Mouse (Mus musculus): ENCODE data around the gene Cers6. TPM values are rescaled to one million over a fixed set of nuclear protein-coding genes. Genes with fewer than 3 reads are reported as not detected.

Cers6 gene
- polyA plus RNA-seq, 1 experiment from 2014 or later: 74.4 TPM

GRCm38 (mm10) chr2:69113829-69114547, 252.7 kb downstream of the Cers6 start:
- WGBS: 41% methylated on average over 10 of the region's 10 CpGs
- H3K4me3 ChIP-seq (replicated peaks; ENCODE audit: low read length): no peak overlapping the region
- H3K4me2 ChIP-seq (ENCODE audit: low read length): no peak overlapping the region
- H3K27ac ChIP-seq (ENCODE audit: low read length): no peak overlapping the region
- peaks cover 9% of the 10 kb centered on the region for H3K4me1 ChIP-seq (replicated peaks; ENCODE audit: control insufficient read depth, insufficient read depth, low read length)
- H3K9me3 ChIP-seq (ENCODE audit: control insufficient read depth, low read length): peaks cover 7% of the 10 kb centered on the region
- no peaks in the 10 kb centered on the region for H3K27me3 ChIP-seq (replicated peaks; ENCODE audit: control insufficient read depth, insufficient read depth, low read length)
- ATAC-seq: peak; percentile 37; the same call in 1 of the 2 replicates
- H3K36me3 ChIP-seq (ENCODE audit: control insufficient read depth, insufficient read depth): peaks cover 3% of the 10 kb centered on the region; the same call in 1 of the 2 replicates
- no peak overlapping the region for H3K9ac ChIP-seq (replicated peaks; ENCODE audit: low read depth, low read length)

- Histone ChIP-seq H3K4me3 (replicated peaks; ENCODE audit: low read length) (no peak overlapping the region), H3K27ac (ENCODE audit: low read length) (no peak overlapping the region), H3K4me2 (ENCODE audit: low read length) (no peak overlapping the region), H3K4me1 (replicated peaks; ENCODE audit: control insufficient read depth, insufficient read depth, low read length) (peaks cover 3% of the 10 kb centered on the region), H3K36me3 (ENCODE audit: control insufficient read depth, insufficient read depth) (peaks cover 3% of the 10 kb centered on the region; the same call in 1 of the 2 replicates), H3K9me3 (ENCODE audit: control insufficient read depth, low read length) (peaks cover 7% of the 10 kb centered on the region), H3K9ac (replicated peaks; ENCODE audit: low read depth, low read length) (no peak overlapping the region), H3K27me3 (replicated peaks; ENCODE audit: control insufficient read depth, insufficient read depth, low read length) (no peaks in the 10 kb centered on the region)
- ATAC-seq: peak; percentile 54
- WGBS: 68% methylated on average over 3 of the region's 3 CpGs
Measured at GRCm38 (mm10) chr2:69115921-69116320, 254.7 kb downstream of the Cers6 start.

- no peak overlapping the region for H3K9ac ChIP-seq (replicated peaks; ENCODE audit: low read depth, low read length)
- 51% methylated on average over 4 of the region's 4 CpGs for WGBS
- peaks cover 3% of the 10 kb centered on the region for H3K4me1 ChIP-seq (replicated peaks; ENCODE audit: control insufficient read depth, insufficient read depth, low read length)
- ATAC-seq: peak; percentile 49; the same call in 1 of the 2 replicates
- H3K27ac ChIP-seq (ENCODE audit: low read length): no peak overlapping the region
- no peak overlapping the region for H3K4me2 ChIP-seq (ENCODE audit: low read length)
- H3K9me3 ChIP-seq (ENCODE audit: control insufficient read depth, low read length): peaks cover 7% of the 10 kb centered on the region
- H3K27me3 ChIP-seq (replicated peaks; ENCODE audit: control insufficient read depth, insufficient read depth, low read length): no peaks in the 10 kb centered on the region
- peaks cover 3% of the 10 kb centered on the region; the same call in 1 of the 2 replicates for H3K36me3 ChIP-seq (ENCODE audit: control insufficient read depth, insufficient read depth)
- H3K4me3 ChIP-seq (replicated peaks; ENCODE audit: low read length): no peak overlapping the region
Measured at GRCm38 (mm10) chr2:69116767-69117166, 255.5 kb downstream of the Cers6 start.

DNA sequence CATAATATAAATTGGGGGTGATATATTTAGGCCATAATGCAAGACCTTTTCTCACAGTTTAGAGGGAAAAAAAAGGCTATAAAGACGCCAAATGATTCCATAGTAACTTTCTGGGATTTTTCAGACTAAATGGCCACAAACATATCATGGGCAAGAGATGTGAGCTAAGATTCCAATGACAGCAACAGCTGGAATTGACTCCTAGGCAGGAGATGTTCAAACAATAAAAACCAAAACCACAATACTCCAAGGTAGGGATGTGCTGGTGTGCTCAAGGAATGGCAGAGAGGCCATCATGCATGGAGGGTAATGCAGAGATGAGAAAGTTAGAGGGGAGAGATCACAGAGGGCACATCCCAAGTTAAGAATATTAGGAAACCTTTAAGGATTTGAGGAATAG, 257.8 kb downstream of the Cers6 start:
- no peak for ATAC-seq
- WGBS: 91% methylated on average over 1 of the region's 1 CpGs
- H3K4me1 ChIP-seq (replicated peaks; ENCODE audit: control insufficient read depth, insufficient read depth, low read length): no peaks in the 10 kb centered on the region
- no peak overlapping the region for H3K27ac ChIP-seq (ENCODE audit: low read length)
- no peak overlapping the region for H3K9ac ChIP-seq (replicated peaks; ENCODE audit: low read depth, low read length)
- H3K27me3 ChIP-seq (replicated peaks; ENCODE audit: control insufficient read depth, insufficient read depth, low read length): no peaks in the 10 kb centered on the region
- no peak overlapping the region for H3K4me2 ChIP-seq (ENCODE audit: low read length)
- peaks cover 7% of the 10 kb centered on the region for H3K9me3 ChIP-seq (ENCODE audit: control insufficient read depth, low read length)
- H3K4me3 ChIP-seq (replicated peaks; ENCODE audit: low read length): no peak overlapping the region
- peaks cover 3% of the 10 kb centered on the region; the same call in 1 of the 2 replicates for H3K36me3 ChIP-seq (ENCODE audit: control insufficient read depth, insufficient read depth)

DNA sequence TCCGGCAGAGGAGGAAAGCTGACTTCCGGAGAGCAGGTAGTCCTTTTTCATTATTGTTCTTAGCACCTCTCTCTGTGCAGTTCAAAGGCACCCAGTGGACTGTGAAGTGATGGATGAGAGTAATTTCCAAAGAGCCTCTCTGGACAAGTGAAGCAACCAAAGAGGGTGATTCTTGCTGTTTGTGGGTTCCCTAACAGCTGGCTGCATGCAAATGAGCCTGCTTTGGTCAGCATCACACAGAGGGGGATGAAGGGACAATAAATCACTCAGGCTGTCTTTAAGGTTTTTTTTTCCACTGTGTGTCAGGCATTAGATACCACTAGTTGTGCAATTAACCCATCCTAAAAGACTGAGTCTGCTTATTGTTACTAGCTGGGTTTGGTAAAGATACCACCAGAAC, 258.5 kb downstream of the Cers6 start:
- Histone ChIP-seq H3K4me3 (replicated peaks; ENCODE audit: low read length) (no peak overlapping the region), H3K9ac (replicated peaks; ENCODE audit: low read depth, low read length) (no peak overlapping the region), H3K4me2 (ENCODE audit: low read length) (no peak overlapping the region), H3K9me3 (ENCODE audit: control insufficient read depth, low read length) (peaks cover 7% of the 10 kb centered on the region), H3K36me3 (ENCODE audit: control insufficient read depth, insufficient read depth) (peaks cover 3% of the 10 kb centered on the region; the same call in 1 of the 2 replicates), H3K27me3 (replicated peaks; ENCODE audit: control insufficient read depth, insufficient read depth, low read length) (no peaks in the 10 kb centered on the region), H3K4me1 (replicated peaks; ENCODE audit: control insufficient read depth, insufficient read depth, low read length) (no peaks in the 10 kb centered on the region), H3K27ac (ENCODE audit: low read length) (no peak overlapping the region)
- no peak for ATAC-seq
- WGBS: 79% methylated on average over 2 of the region's 2 CpGs

- ATAC-seq: no peak
- H3K4me1 ChIP-seq (replicated peaks; ENCODE audit: control insufficient read depth, insufficient read depth, low read length): no peaks in the 10 kb centered on the region
- H3K4me3 ChIP-seq (replicated peaks; ENCODE audit: low read length): no peak overlapping the region
- no peak overlapping the region for H3K4me2 ChIP-seq (ENCODE audit: low read length)
- no peaks in the 10 kb centered on the region for H3K9me3 ChIP-seq (ENCODE audit: control insufficient read depth, low read length)
- no peaks in the 10 kb centered on the region for H3K36me3 ChIP-seq (ENCODE audit: control insufficient read depth, insufficient read depth)
- H3K27ac ChIP-seq (ENCODE audit: low read length): no peak overlapping the region
- no peaks in the 10 kb centered on the region for H3K27me3 ChIP-seq (replicated peaks; ENCODE audit: control insufficient read depth, insufficient read depth, low read length)
- 81% methylated on average over 4 of the region's 4 CpGs for WGBS
- no peak overlapping the region for H3K9ac ChIP-seq (replicated peaks; ENCODE audit: low read depth, low read length)
Measured at GRCm38 (mm10) chr2:69121681-69122080, 260.4 kb downstream of the Cers6 start.

DNA sequence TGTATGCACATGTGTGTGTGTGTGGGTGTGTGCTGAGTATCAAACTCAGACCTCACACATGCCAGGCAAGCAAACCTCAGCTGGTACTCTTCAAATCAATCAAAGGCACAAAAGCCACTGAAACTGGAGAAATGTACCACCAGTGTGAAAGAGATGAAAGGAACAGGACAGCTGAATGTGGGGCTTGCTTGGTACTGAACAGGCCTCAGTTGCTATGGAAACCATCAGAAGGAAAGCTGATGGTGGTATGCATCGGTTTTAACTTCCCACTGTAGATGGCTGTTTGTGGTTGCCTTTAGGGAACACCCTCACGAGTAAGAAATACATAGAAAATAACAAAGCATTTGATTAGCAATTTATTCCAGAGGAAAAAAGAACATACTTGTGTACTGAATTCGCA, 264.2 kb downstream of the Cers6 start:
- H3K4me2 ChIP-seq (ENCODE audit: low read length): no peak overlapping the region
- H3K27me3 ChIP-seq (replicated peaks; ENCODE audit: control insufficient read depth, insufficient read depth, low read length): no peaks in the 10 kb centered on the region
- H3K4me1 ChIP-seq (replicated peaks; ENCODE audit: control insufficient read depth, insufficient read depth, low read length): 0 out of 2 replicates have a peak, but pooled peaks cover 5% of the 10 kb centered on the region
- H3K9me3 ChIP-seq (ENCODE audit: control insufficient read depth, low read length): no peaks in the 10 kb centered on the region
- no peak overlapping the region for H3K4me3 ChIP-seq (replicated peaks; ENCODE audit: low read length)
- no peak overlapping the region for H3K27ac ChIP-seq (ENCODE audit: low read length)
- ATAC-seq: peak; percentile 75
- no peak overlapping the region for H3K9ac ChIP-seq (replicated peaks; ENCODE audit: low read depth, low read length)
- H3K36me3 ChIP-seq (ENCODE audit: control insufficient read depth, insufficient read depth): no peaks in the 10 kb centered on the region
- 37% methylated on average over 3 of the region's 3 CpGs for WGBS

DNA sequence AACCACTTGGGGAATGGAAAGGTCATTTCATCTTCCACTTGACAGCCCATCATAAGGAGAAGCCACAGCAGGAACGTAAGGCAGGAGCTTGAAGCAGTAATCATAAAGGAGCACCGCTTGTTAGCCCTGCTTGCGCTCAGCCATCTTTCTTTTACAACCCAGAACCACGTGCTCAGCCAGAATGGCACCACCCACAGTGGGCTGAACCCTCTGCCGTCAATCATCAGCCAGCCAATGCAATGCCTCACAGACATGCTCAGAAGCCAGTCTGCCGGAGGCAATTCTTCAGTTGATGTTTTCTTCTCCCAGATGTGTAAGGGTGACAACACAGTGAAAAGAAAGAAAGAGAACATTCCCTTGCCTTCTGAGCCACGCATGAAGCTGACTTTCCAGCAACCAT, 267.1 kb downstream of the Cers6 start:
- no peaks in the 10 kb centered on the region for H3K27me3 ChIP-seq (replicated peaks; ENCODE audit: control insufficient read depth, insufficient read depth, low read length)
- no peak overlapping the region for H3K9ac ChIP-seq (replicated peaks; ENCODE audit: low read depth, low read length)
- 80% methylated on average over 7 of the region's 7 CpGs for WGBS
- H3K27ac ChIP-seq (ENCODE audit: low read length): no peak overlapping the region
- ATAC-seq: no peak
- H3K9me3 ChIP-seq (ENCODE audit: control insufficient read depth, low read length): no peaks in the 10 kb centered on the region
- H3K4me3 ChIP-seq (replicated peaks; ENCODE audit: low read length): no peak overlapping the region
- no peak overlapping the region for H3K4me2 ChIP-seq (ENCODE audit: low read length)
- H3K36me3 ChIP-seq (ENCODE audit: control insufficient read depth, insufficient read depth): no peaks in the 10 kb centered on the region
- 0 out of 2 replicates have a peak, but pooled peaks cover 5% of the 10 kb centered on the region for H3K4me1 ChIP-seq (replicated peaks; ENCODE audit: control insufficient read depth, insufficient read depth, low read length)

DNA sequence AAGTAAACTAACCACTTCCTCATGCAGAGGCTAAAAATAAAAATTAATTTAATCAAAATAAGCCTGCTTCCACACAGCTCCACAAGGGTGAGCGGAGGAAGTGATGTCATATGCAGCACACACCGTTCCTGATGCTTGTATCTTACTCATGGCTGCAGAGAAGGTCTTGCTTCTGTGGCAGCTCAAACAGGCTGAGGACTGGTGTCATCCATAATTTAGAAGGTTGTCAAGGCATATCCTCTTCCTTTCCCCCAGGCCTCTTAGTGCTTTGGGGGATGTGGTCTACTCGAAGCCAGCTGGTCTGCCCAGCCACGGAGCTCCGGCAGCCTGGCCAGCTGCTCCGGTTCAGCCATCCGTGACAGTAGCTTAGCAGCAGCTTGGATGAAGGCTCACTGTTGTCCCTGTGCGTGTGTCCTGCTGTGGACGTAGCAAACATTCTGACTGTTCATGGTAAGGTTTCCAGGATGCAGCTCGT, 267.7 kb downstream of the Cers6 start:
- 35% methylated on average over 10 of the region's 10 CpGs for WGBS

More for the DNA sequence above, 267.7 kb downstream of the Cers6 start:
- Histone ChIP-seq H3K9ac (replicated peaks; ENCODE audit: low read depth, low read length) (no peak overlapping the region), H3K9me3 (ENCODE audit: control insufficient read depth, low read length) (no peaks in the 10 kb centered on the region), H3K27ac (ENCODE audit: low read length) (no peak overlapping the region), H3K4me3 (replicated peaks; ENCODE audit: low read length) (no peak overlapping the region), H3K4me1 (replicated peaks; ENCODE audit: control insufficient read depth, insufficient read depth, low read length) (0 out of 2 replicates have a peak, but pooled peaks cover 5% of the 10 kb centered on the region), H3K36me3 (ENCODE audit: control insufficient read depth, insufficient read depth) (no peaks in the 10 kb centered on the region), H3K27me3 (replicated peaks; ENCODE audit: control insufficient read depth, insufficient read depth, low read length) (no peaks in the 10 kb centered on the region), H3K4me2 (ENCODE audit: low read length) (no peak overlapping the region)
- peak; percentile 60 for ATAC-seq
